Mouse (Mus musculus): Measurements from ENCODE around the gene Wnk2.

DNA sequence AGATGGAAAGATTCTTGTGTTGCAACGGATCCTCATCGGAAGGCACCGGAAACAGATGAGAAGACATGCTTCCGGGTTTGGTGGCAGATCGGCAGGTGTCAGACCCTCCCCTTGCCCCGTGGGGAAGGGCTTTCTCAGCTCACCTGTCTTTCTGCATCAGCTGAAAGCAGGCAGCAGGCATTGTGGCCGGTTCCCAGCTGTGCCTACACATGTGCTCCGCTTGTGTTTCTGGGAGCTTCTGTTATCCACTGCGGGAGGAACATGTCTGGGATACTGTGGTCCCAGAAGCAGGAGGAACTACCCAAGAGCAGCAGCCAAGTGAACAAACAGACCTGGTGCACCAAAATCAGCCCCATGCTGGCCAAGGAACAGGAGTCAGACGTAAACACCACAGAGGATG is 27.7 kb upstream of the Wnk2 start:
- TF ChIP-seq CTCF (IDR thresholded peaks at IDR 0.05; ENCODE audit: low read depth) (no peak), EP300 (optimal IDR thresholded peaks at IDR 0.05) (no peak)

Measured in stomach, postnatal 0 days (tissue).